Mouse (Mus musculus): ENCODE data around the gene Mgat1. TPM values are rescaled to one million over a fixed set of nuclear protein-coding genes. Genes with fewer than 3 reads are reported as not detected.
"Not testable (repeated sequence)": the region's sequence is repeated elsewhere in the genome, so short reads cannot be mapped to it uniquely, and the experiment has no call there.

Mgat1 gene
- total RNA-seq, 1 experiment from 2014 or later, result 134 TPM

- ATAC-seq (ENCODE audit: extremely low read depth, insufficient number of reproducible peaks, low FRiP score, poor library complexity, severe bottlenecking), result no peak
Observed at GRCm38 (mm10) chr11:49259829-49260228, 15.8 kb downstream of the Mgat1 start.

GRCm38 (mm10) chr11:49260598-49261312 lies 16.8 kb downstream of the Mgat1 start:
- peak; percentile 17; the same call in 1 of the 2 replicates for ATAC-seq (ENCODE audit: extremely low read depth, insufficient number of reproducible peaks, low FRiP score, poor library complexity, severe bottlenecking)

GRCm38 (mm10) chr11:49261313-49261855 lies 17.4 kb downstream of the Mgat1 start:
- no peak for ATAC-seq (ENCODE audit: extremely low read depth, insufficient number of reproducible peaks, low FRiP score, poor library complexity, severe bottlenecking)

- no peak for ATAC-seq (ENCODE audit: extremely low read depth, insufficient number of reproducible peaks, low FRiP score, poor library complexity, severe bottlenecking)
Observed at GRCm38 (mm10) chr11:49262286-49262685, 18.3 kb downstream of the Mgat1 start.

- ATAC-seq (ENCODE audit: extremely low read depth, insufficient number of reproducible peaks, low FRiP score, poor library complexity, severe bottlenecking), result no peak
Observed at GRCm38 (mm10) chr11:49263149-49263548, 19.2 kb downstream of the Mgat1 start.

GRCm38 (mm10) chr11:49264081-49264480 lies 20.1 kb downstream of the Mgat1 start:
- ATAC-seq (ENCODE audit: extremely low read depth, insufficient number of reproducible peaks, low FRiP score, poor library complexity, severe bottlenecking), result no peak

- ATAC-seq (ENCODE audit: extremely low read depth, insufficient number of reproducible peaks, low FRiP score, poor library complexity, severe bottlenecking), result no peak
Observed at GRCm38 (mm10) chr11:49264622-49265021, 20.6 kb downstream of the Mgat1 start.

- no peak for ATAC-seq (ENCODE audit: extremely low read depth, insufficient number of reproducible peaks, low FRiP score, poor library complexity, severe bottlenecking)
Observed at GRCm38 (mm10) chr11:49265101-49265500, 21.1 kb downstream of the Mgat1 start.

- ATAC-seq (ENCODE audit: extremely low read depth, insufficient number of reproducible peaks, low FRiP score, poor library complexity, severe bottlenecking), result no peak
Observed at GRCm38 (mm10) chr11:49266671-49267070, 22.7 kb downstream of the Mgat1 start.

GRCm38 (mm10) chr11:49267316-49267715 lies 23.3 kb downstream of the Mgat1 start:
- ATAC-seq (ENCODE audit: extremely low read depth, insufficient number of reproducible peaks, low FRiP score, poor library complexity, severe bottlenecking), result no peak

GRCm38 (mm10) chr11:49267970-49268579 lies 24.1 kb downstream of the Mgat1 start:
- no peak for ATAC-seq (ENCODE audit: extremely low read depth, insufficient number of reproducible peaks, low FRiP score, poor library complexity, severe bottlenecking)

- ATAC-seq (ENCODE audit: extremely low read depth, insufficient number of reproducible peaks, low FRiP score, poor library complexity, severe bottlenecking), result no peak
Observed at GRCm38 (mm10) chr11:49269761-49270160, 25.8 kb downstream of the Mgat1 start.

GRCm38 (mm10) chr11:49270368-49270767 lies 26.4 kb downstream of the Mgat1 start:
- no peak for ATAC-seq (ENCODE audit: extremely low read depth, insufficient number of reproducible peaks, low FRiP score, poor library complexity, severe bottlenecking)

GRCm38 (mm10) chr11:49271334-49271733 lies 27.3 kb downstream of the Mgat1 start:
- peak; percentile 74 for ATAC-seq (ENCODE audit: extremely low read depth, insufficient number of reproducible peaks, low FRiP score, poor library complexity, severe bottlenecking)

GRCm38 (mm10) chr11:49273834-49274519 lies 30.0 kb downstream of the Mgat1 start:
- no peak for ATAC-seq (ENCODE audit: extremely low read depth, insufficient number of reproducible peaks, low FRiP score, poor library complexity, severe bottlenecking)

- no peak for ATAC-seq (ENCODE audit: extremely low read depth, insufficient number of reproducible peaks, low FRiP score, poor library complexity, severe bottlenecking)
Observed at GRCm38 (mm10) chr11:49278222-49278621, 34.2 kb downstream of the Mgat1 start, which contains the start of gene Olfr1393. TSS of gene Olfr1393 (plus strand) at chr11:49278304.

GRCm38 (mm10) chr11:49284982-49285381 lies 41.0 kb downstream of the Mgat1 start, which contains the start of gene Olfr1392:
TSS of gene Olfr1392 (plus strand) at chr11:49285282.
- not testable (repeated sequence) for ATAC-seq (ENCODE audit: extremely low read depth, insufficient number of reproducible peaks, low FRiP score, poor library complexity, severe bottlenecking)

- ATAC-seq (ENCODE audit: extremely low read depth, insufficient number of reproducible peaks, low FRiP score, poor library complexity, severe bottlenecking), result no peak
Observed at GRCm38 (mm10) chr11:49287251-49287650, 43.3 kb downstream of the Mgat1 start.

GRCm38 (mm10) chr11:49292777-49293176 lies 48.8 kb downstream of the Mgat1 start:
- ATAC-seq (ENCODE audit: extremely low read depth, insufficient number of reproducible peaks, low FRiP score, poor library complexity, severe bottlenecking), result no peak

GRCm38 (mm10) chr11:49304441-49304840 lies 60.5 kb downstream of the Mgat1 start, which contains the start of gene Olfr10:
TSS of gene Olfr10 (plus strand) at chr11:49304741.
- no peak for ATAC-seq (ENCODE audit: extremely low read depth, insufficient number of reproducible peaks, low FRiP score, poor library complexity, severe bottlenecking)
